In genomic region chr6:114851688-114852087, GRCm38 (mm10) we compare ENCODE assay signal across 20 mouse cellular contexts.
DNase-seq lines count a peak whose midpoint lies in the region; ATAC-seq lines count a peak whose summit lies in the region.
"Had no signal": no experiment of that assay in that cellular context is flagged by ENCODE, and none has a peak within 500 bp of the region (broad histone marks: within the 10 kb centered on the region; RNA-seq: fewer than 3 reads in every experiment).

No protein-coding gene starts in this region.

- ATAC-seq in hindbrain, embryonic 16.5 days: no peak
- ATAC-seq in neural tube, embryonic 13.5 days (ENCODE audit: low read depth): no peak
- ATAC-seq in hindbrain, embryonic 14.5 days (ENCODE audit: low FRiP score): no peak
- ATAC-seq: inflammation-experienced regulatory T-cells, adult 6 months had no signal

- H3K9me3 ChIP-seq in hindbrain, embryonic 10.5 days: no peaks in the 10 kb centered on the region
- no peaks in the 10 kb centered on the region for H3K9me3 ChIP-seq in hindbrain, embryonic 16.5 days (ENCODE audit: control insufficient read depth, low read length)
- no peaks in the 10 kb centered on the region for H3K9me3 ChIP-seq in neural tube, embryonic 13.5 days
- H3K9me3 ChIP-seq in hindbrain, embryonic 14.5 days (ENCODE audit: control insufficient read depth, low read length): no peaks in the 10 kb centered on the region
- H3K9me3 ChIP-seq: limb, embryonic 13.5 days; liver, embryonic 13.5 days had no signal

- 0 out of 2 replicates have a peak, but pooled peaks cover 14% of the 10 kb centered on the region for H3K27me3 ChIP-seq in hindbrain, embryonic 10.5 days (ENCODE audit: insufficient read depth, poor library complexity, severe bottlenecking)
- no peaks in the 10 kb centered on the region for H3K27me3 ChIP-seq in hindbrain, embryonic 16.5 days (replicated peaks; ENCODE audit: control insufficient read depth, insufficient read depth, low read length)
- no peaks in the 10 kb centered on the region for H3K27me3 ChIP-seq in neural tube, embryonic 13.5 days
- no peaks in the 10 kb centered on the region for H3K27me3 ChIP-seq in hindbrain, embryonic 14.5 days (ENCODE audit: control insufficient read depth, insufficient read depth, low read length)
- H3K27me3 ChIP-seq: liver, embryonic 13.5 days had no signal

- H3K4me2 ChIP-seq in hindbrain, embryonic 16.5 days (ENCODE audit: low read length): no peak overlapping the region
- H3K4me2 ChIP-seq in neural tube, embryonic 13.5 days: no peak overlapping the region
- no peak overlapping the region for H3K4me2 ChIP-seq in hindbrain, embryonic 14.5 days (replicated peaks)
- H3K4me2 ChIP-seq: heart, embryonic 11.5 days; limb, embryonic 13.5 days; liver, embryonic 13.5 days; lung, embryonic 14.5 days had no signal

- H3K9ac ChIP-seq in hindbrain, embryonic 16.5 days (ENCODE audit: low read depth, low read length): no peak overlapping the region; the same call in 1 of the 2 replicates
- H3K9ac ChIP-seq in neural tube, embryonic 13.5 days: peak overlapping the region; percentile 22; the same call in 1 of the 2 replicates
- no peak overlapping the region for H3K9ac ChIP-seq in hindbrain, embryonic 14.5 days
- H3K9ac ChIP-seq: limb, embryonic 13.5 days; liver, embryonic 13.5 days; lung, embryonic 14.5 days had no signal

- DNase-seq in hindbrain, embryonic 10.5 days (ENCODE audit: low spot score): no peak
- DNase-seq in neural tube, embryonic 10.5 days (ENCODE audit: extremely low spot score, low spot score): no peak
- DNase-seq in hindbrain, embryonic 14.5 days (ENCODE audit: low spot score): no peak
- no peak for DNase-seq in cerebellum, adult 18-20 months
- DNase-seq in layer of hippocampus, postnatal 10 days (ENCODE audit: low spot score in 2 of 2): no peak
- DNase-seq: cerebellum, adult 9-10 months; gastrocnemius, adult 2 months; heart, postnatal 10 days; kidney, adult 8-10 months; kidney, postnatal 25 days; liver, embryonic 13.5 days; lung, embryonic 14.5 days; right cerebral cortex, adult 18-20 months had no signal

- no peak overlapping the region for H3K4me3 ChIP-seq in hindbrain, embryonic 10.5 days
- H3K4me3 ChIP-seq in hindbrain, embryonic 16.5 days (ENCODE audit: low read length): no peak overlapping the region
- H3K4me3 ChIP-seq in neural tube, embryonic 13.5 days: no peak overlapping the region
- no peak overlapping the region for H3K4me3 ChIP-seq in hindbrain, embryonic 14.5 days (replicated peaks; ENCODE audit: low read length)
- H3K4me3 ChIP-seq: gastrocnemius, adult 2 months; limb, embryonic 13.5 days; liver, embryonic 13.5 days had no signal

- H3K36me3 ChIP-seq in hindbrain, embryonic 10.5 days: no peaks in the 10 kb centered on the region
- no peaks in the 10 kb centered on the region for H3K36me3 ChIP-seq in hindbrain, embryonic 16.5 days (ENCODE audit: control insufficient read depth, insufficient read depth, low read length)
- H3K36me3 ChIP-seq in neural tube, embryonic 13.5 days: no peaks in the 10 kb centered on the region
- H3K36me3 ChIP-seq in hindbrain, embryonic 14.5 days (replicated peaks; ENCODE audit: control insufficient read depth, insufficient read depth): no peaks in the 10 kb centered on the region
- H3K36me3 ChIP-seq: limb, embryonic 13.5 days; liver, embryonic 13.5 days had no signal

- 38% methylated on average over 7 of the region's 7 CpGs for WGBS in hindbrain, embryonic 10.5 days
- 33% methylated on average over 7 of the region's 7 CpGs for WGBS in hindbrain, embryonic 16.5 days
- 25% methylated on average over 7 of the region's 7 CpGs for WGBS in neural tube, embryonic 13.5 days
- 26% methylated on average over 7 of the region's 7 CpGs for WGBS in hindbrain, embryonic 14.5 days

- peak overlapping the region; percentile 62; the same call in 1 of the 2 replicates for H3K27ac ChIP-seq in hindbrain, embryonic 10.5 days
- no peak overlapping the region for H3K27ac ChIP-seq in hindbrain, embryonic 16.5 days (ENCODE audit: low read depth, low read length)
- H3K27ac ChIP-seq in neural tube, embryonic 13.5 days (replicated peaks): peak overlapping the region; percentile 74
- H3K27ac ChIP-seq in hindbrain, embryonic 14.5 days: peak overlapping the region; percentile 48; the same call in 1 of the 2 replicates
- H3K27ac ChIP-seq: gastrocnemius, adult 2 months; limb, embryonic 13.5 days; liver, embryonic 13.5 days; macrophage; stomach, postnatal 0 days had no signal

- peaks cover 78% of the 10 kb centered on the region for H3K4me1 ChIP-seq in hindbrain, embryonic 10.5 days (replicated peaks)
- H3K4me1 ChIP-seq in hindbrain, embryonic 16.5 days (ENCODE audit: control insufficient read depth, insufficient read depth, low read depth, low read length): peaks cover 14% of the 10 kb centered on the region
- peaks cover 63% of the 10 kb centered on the region for H3K4me1 ChIP-seq in neural tube, embryonic 13.5 days (replicated peaks)
- H3K4me1 ChIP-seq in hindbrain, embryonic 14.5 days (replicated peaks; ENCODE audit: control insufficient read depth, insufficient read depth, low read length): peaks cover 25% of the 10 kb centered on the region; the same call in 1 of the 2 replicates
